Mouse (Mus musculus): Measurements from ENCODE around the gene Ccr5. TPM values are rescaled to one million over a fixed set of nuclear protein-coding genes. Genes with fewer than 3 reads are reported as not detected.

Gene Ccr5
- polyA plus RNA-seq, 1 experiment from 2014 or later, result 0.77 TPM

Other genes starting within 250 kb of the Ccr5 start
- gene Ccr1, start 152.9 kb upstream of the Ccr5 start, polyA plus RNA-seq (2016; fragmentation: Nextera tagmentation; extraction: Ambion mirVana), result 1.3 TPM in 2 replicates
- not detected in 2 replicates for gene Ccr1l1, start 143.1 kb upstream of the Ccr5 start, polyA plus RNA-seq (2016; fragmentation: Nextera tagmentation; extraction: Ambion mirVana)
- not detected in 2 replicates for gene Ccr3, start 99.6 kb upstream of the Ccr5 start, polyA plus RNA-seq (2016; fragmentation: Nextera tagmentation; extraction: Ambion mirVana)
- 0.28 and 0.42 TPM in 2 replicates for gene Ccr2, start 19.6 kb upstream of the Ccr5 start, polyA plus RNA-seq (2016; fragmentation: Nextera tagmentation; extraction: Ambion mirVana)
- gene 2010315B03Rik, start 191.2 kb downstream of the Ccr5 start, polyA plus RNA-seq (2016; fragmentation: Nextera tagmentation; extraction: Ambion mirVana), result 7.1 and 8.8 TPM in 2 replicates